Mouse (Mus musculus) ES-E14 (cell line): Measurements from ENCODE around the gene I830077J02Rik.

Experiments used
- CHD2 ChIP-seq: IDR thresholded peaks from 2 replicates; pipeline ENCODE4 v1.6.1; 2014; ENCODE audit warnings: mild to moderate bottlenecking, low read depth, low read length, inconsistent platforms
- HCFC1 ChIP-seq: IDR thresholded peaks from 2 replicates; pipeline ENCODE4 v1.6.1; 2012; ENCODE audit warnings: low read length, inconsistent platforms, borderline replicate concordance; ENCODE audit not compliant: insufficient read depth
- MAFK ChIP-seq: IDR thresholded peaks from 2 replicates; pipeline ENCODE4 v1.6.1; 2014; ENCODE audit warnings: mild to moderate bottlenecking, low read depth, low read length, inconsistent platforms; ENCODE audit not compliant: insufficient read depth
- ZNF384 ChIP-seq: IDR thresholded peaks from 2 replicates; pipeline ENCODE4 v1.6.1; 2012; ENCODE audit warnings: low read depth, low read length, inconsistent platforms

DNA sequence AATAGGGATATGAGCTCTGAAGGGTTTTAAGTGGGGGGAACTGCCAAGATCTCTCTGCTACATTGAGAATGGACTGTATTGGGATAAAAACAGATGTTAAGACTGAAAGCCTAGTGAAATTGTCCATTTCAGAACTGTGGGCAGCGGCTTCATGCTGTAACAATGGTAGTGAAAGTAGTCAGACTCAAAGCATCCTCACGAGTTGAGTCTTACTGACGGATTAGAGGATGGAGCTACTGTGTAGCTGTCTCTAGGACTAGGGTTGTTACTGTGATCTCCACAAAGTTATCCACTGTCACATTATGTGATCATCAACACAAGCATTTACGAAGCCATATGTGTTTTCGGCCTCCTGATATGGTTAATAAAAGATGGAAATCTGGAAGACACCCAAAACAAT is 25.7 kb upstream of the I830077J02Rik start:
- TF ChIP-seq HCFC1 (no peak), ZNF384 (no peak), MAFK (no peak), CHD2 (no peak)
